Mouse (Mus musculus) liver, adult 2 months (tissue): Measurements from ENCODE around the gene Il12rb1.

Source experiments
- CTCF ChIP-seq: fragments of 200-500 bp; IDR thresholded peaks from 2 replicates; pipeline ENCODE4 v1.5.1; 2011; ENCODE audit warnings: low read depth, low read length, control low read depth
- POLR2A ChIP-seq: fragments of 200-500 bp; IDR thresholded peaks from 2 replicates; pipeline ENCODE4 v1.6.1; 2011; ENCODE audit warnings: low read length, control low read depth; ENCODE audit not compliant: insufficient read depth; ENCODE audit errors: extremely low read depth

DNA sequence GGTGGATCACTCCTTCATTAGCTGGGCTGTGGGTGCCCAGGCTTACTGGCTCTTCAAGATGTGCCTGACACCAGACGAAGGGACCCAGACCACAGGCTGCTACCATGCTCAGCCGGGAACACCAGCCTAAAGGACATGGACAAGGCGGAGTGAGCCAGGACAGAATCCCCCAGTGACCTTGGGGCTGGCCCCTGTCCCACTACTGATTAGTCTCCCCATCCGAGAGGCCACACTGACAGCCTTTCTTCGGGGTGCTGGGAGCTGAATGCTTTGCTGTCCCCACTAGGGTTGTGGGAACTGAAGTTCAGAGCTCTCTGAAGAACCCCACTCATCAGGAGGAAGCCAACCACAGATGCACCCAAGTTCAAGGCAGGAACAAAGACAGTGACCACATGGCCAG is 33.0 kb upstream of the Il12rb1 start:
- TF ChIP-seq POLR2A (no peak), CTCF (no peak)
